Mouse (Mus musculus): Measurements from ENCODE around the gene Map7d3. TPM values are rescaled to one million over a fixed set of nuclear protein-coding genes. Genes with fewer than 3 reads are reported as not detected.

The Map7d3 gene
- total RNA-seq, 2 experiments from 2014 or later = 2.0 TPM; not detected in 1

Other genes starting within 250 kb of the Map7d3 start
- 6.5 and 10.9 TPM in 2 replicates for gene Mmgt1, start 224.3 kb downstream of the Map7d3 start, total RNA-seq (2015; ENCODE audit: low replicate concordance)
- gene Mmgt1, start 224.3 kb downstream of the Map7d3 start, total RNA-seq (2017; ENCODE audit: low replicate concordance) = 5.9 and 6.8 TPM in 2 replicates
- gene Slc9a6, start 212.6 kb downstream of the Map7d3 start, total RNA-seq (2015; ENCODE audit: low replicate concordance) = 2.9 and 7.7 TPM in 2 replicates
- gene Slc9a6, start 212.6 kb downstream of the Map7d3 start, total RNA-seq (2017; ENCODE audit: low replicate concordance) = 1.4 and 1.9 TPM in 2 replicates
- not detected in 2 replicates for gene Fhl1, start 90.5 kb downstream of the Map7d3 start, total RNA-seq (2015; ENCODE audit: low replicate concordance)
- 0.34 TPM in 1 of 2 replicates, not detected in the other for gene Fhl1, start 90.5 kb downstream of the Map7d3 start, total RNA-seq (2017; ENCODE audit: low replicate concordance)
- gene Adgrg4, start 47.8 kb upstream of the Map7d3 start, total RNA-seq (2015; ENCODE audit: low replicate concordance) = not detected in 2 replicates
- not detected in 2 replicates for gene Adgrg4, start 47.8 kb upstream of the Map7d3 start, total RNA-seq (2017; ENCODE audit: low replicate concordance)
- not detected in 2 replicates for gene Brs3, start 220.7 kb upstream of the Map7d3 start, total RNA-seq (2015; ENCODE audit: low replicate concordance)
- gene Brs3, start 220.7 kb upstream of the Map7d3 start, total RNA-seq (2017; ENCODE audit: low replicate concordance) = not detected in 2 replicates
- 11.1 and 11.3 TPM in 2 replicates for gene Htatsf1, start 231.3 kb upstream of the Map7d3 start, total RNA-seq (2015; ENCODE audit: low replicate concordance)
- gene Htatsf1, start 231.3 kb upstream of the Map7d3 start, total RNA-seq (2017; ENCODE audit: low replicate concordance) = 18.3 and 19.1 TPM in 2 replicates

Measured in erythroblast, adult 5-6 weeks (primary cell).